Mouse (Mus musculus) CH12.LX (cell line): ENCODE results near the gene Olfr485. TPM values are rescaled to one million over a fixed set of nuclear protein-coding genes. Genes with fewer than 3 reads are reported as not detected.

Experiments
- DNase-seq: peaks from one replicate; pipeline ENCODE4 v3.0.0-alpha.2; 2013; ENCODE audit errors: extremely low read depth
- H3K27ac ChIP-seq: 2 replicates; pipeline ENCODE4 v1.5.1; 2012; ENCODE audit warnings: low read depth, mild to moderate bottlenecking, control low read depth, moderate library complexity; ENCODE audit not compliant: insufficient read depth
- H3K27me3 ChIP-seq: replicated peaks from 2 replicates; pipeline ENCODE3; 2012; ENCODE audit warnings: inconsistent platforms
- H3K36me3 ChIP-seq, 2 experiments: replicated peaks in 1 of 2; 2 replicates each; pipeline versions ENCODE3 to v1.6.1; 2012; ENCODE audit warnings: inconsistent platforms in 1 of 2, low read length in 1 of 2, mild to moderate bottlenecking in 1 of 2, mixed read lengths in 1 of 2, moderate library complexity in 1 of 2; ENCODE audit not compliant: control insufficient read depth in 1 of 2, insufficient read depth in 1 of 2
- H3K4me1 ChIP-seq, 2 experiments: 2 replicates each; pipeline ENCODE4 v1.6.1; 2012; ENCODE audit warnings: inconsistent platforms in 1 of 2, moderate library complexity in 1 of 2; ENCODE audit not compliant: insufficient read depth in 2 of 2, control insufficient read depth in 1 of 2
- H3K4me2 ChIP-seq: 2 replicates; pipeline ENCODE4 v1.6.1; 2012; ENCODE audit warnings: low read depth, mild to moderate bottlenecking, control low read depth; ENCODE audit not compliant: poor library complexity, insufficient read depth, severe bottlenecking
- H3K4me3 ChIP-seq, 3 experiments: fragments of 150-350 bp in 1 of 3; sonication (generic) in 1 of 3; replicated peaks in 1 of 3; 2 replicates each; pipeline versions ENCODE3 to v1.5.1; 2011 to 2012; ENCODE audit warnings: low read depth in 2 of 3, low read length in 2 of 3, mild to moderate bottlenecking in 2 of 3, moderate library complexity in 2 of 3, control low read depth in 1 of 3, improper control_type of control experiment in 1 of 3, inconsistent platforms in 1 of 3, mixed read lengths in 1 of 3; ENCODE audit not compliant: poor library complexity in 1 of 3
- H3K79me2 ChIP-seq: replicated peaks from 2 replicates; pipeline ENCODE4 v1.6.1; 2012; ENCODE audit warnings: mild to moderate bottlenecking, moderate library complexity; ENCODE audit not compliant: control insufficient read depth, poor library complexity, insufficient read depth, severe bottlenecking; ENCODE audit errors: extremely low read depth
- H3K9ac ChIP-seq: 2 replicates; pipeline ENCODE4 v1.6.1; 2012; ENCODE audit warnings: low read depth, mild to moderate bottlenecking, control low read depth, moderate library complexity; ENCODE audit not compliant: insufficient read depth
- H3K9me3 ChIP-seq: replicated peaks from 2 replicates; pipeline ENCODE3; 2012; ENCODE audit warnings: low read length, inconsistent platforms, mixed read lengths
- BHLHE40 ChIP-seq: IDR thresholded peaks from 2 replicates; pipeline ENCODE4 v1.6.1; 2011; ENCODE audit warnings: mild to moderate bottlenecking, low read depth, low read length, improper control_type of control experiment
- CTCF ChIP-seq, 2 experiments: IDR thresholded peaks in 1 of 2; conservative IDR thresholded peaks in 1 of 2; 2 replicates each; pipeline ENCODE4 v1.5.1; 2011 to 2012; ENCODE audit warnings: low read depth in 2 of 2, low read length in 2 of 2, improper control_type of control experiment in 1 of 2, inconsistent platforms in 1 of 2, mild to moderate bottlenecking in 1 of 2, moderate library complexity in 1 of 2
- E2F4 ChIP-seq: IDR thresholded peaks from 2 replicates; pipeline ENCODE4 v1.6.1; 2011; ENCODE audit warnings: low read depth, low read length, improper control_type of control experiment; ENCODE audit not compliant: insufficient replicate concordance
- ELF1 ChIP-seq: IDR thresholded peaks from 2 replicates; pipeline ENCODE4 v1.6.1; 2014; ENCODE audit warnings: low read depth, mild to moderate bottlenecking, inconsistent platforms, low read length, improper control_type of control experiment
- EP300 ChIP-seq: IDR thresholded peaks from 2 replicates; pipeline ENCODE4 v1.6.1; 2011; ENCODE audit warnings: low read length, improper control_type of control experiment
- JUN ChIP-seq: IDR thresholded peaks from 2 replicates; pipeline ENCODE4 v1.6.1; 2011; ENCODE audit warnings: low read depth, mild to moderate bottlenecking, low read length, improper control_type of control experiment, moderate library complexity; ENCODE audit not compliant: insufficient read depth
- JUND ChIP-seq: conservative IDR thresholded peaks from 2 replicates; pipeline ENCODE4 v1.6.1; 2011; ENCODE audit warnings: low read depth, low read length, improper control_type of control experiment
- KAT2A ChIP-seq: IDR thresholded peaks from 2 replicates; pipeline ENCODE4 v1.6.1; 2012; ENCODE audit warnings: low read length, improper control_type of control experiment, inconsistent platforms; ENCODE audit not compliant: insufficient replicate concordance
- MAFK ChIP-seq: IDR thresholded peaks from 2 replicates; pipeline ENCODE4 v1.6.1; 2011; ENCODE audit warnings: low read length, improper control_type of control experiment; ENCODE audit not compliant: insufficient replicate concordance
- MAX ChIP-seq: IDR thresholded peaks from 2 replicates; pipeline ENCODE4 v1.6.1; 2011; ENCODE audit warnings: low read length, improper control_type of control experiment
- MAZ ChIP-seq: IDR thresholded peaks from 2 replicates; pipeline ENCODE4 v1.6.1; 2012; ENCODE audit warnings: low read depth, mild to moderate bottlenecking, inconsistent platforms, low read length, improper control_type of control experiment, moderate library complexity
- MEF2A ChIP-seq: IDR thresholded peaks from 2 replicates; pipeline ENCODE4 v1.6.1; 2014; ENCODE audit warnings: low read depth, mild to moderate bottlenecking, inconsistent platforms, low read length, improper control_type of control experiment, borderline replicate concordance
- NRF1 ChIP-seq: IDR thresholded peaks from 2 replicates; pipeline ENCODE4 v1.6.1; 2014; ENCODE audit warnings: low read depth, mild to moderate bottlenecking, inconsistent platforms, low read length, improper control_type of control experiment, moderate library complexity
- POLR2A ChIP-seq: IDR thresholded peaks from 2 replicates; pipeline ENCODE4 v1.6.1; 2011; ENCODE audit warnings: low read depth, mild to moderate bottlenecking, improper control_type of control experiment, low read length
- RCOR1 ChIP-seq: conservative IDR thresholded peaks from 2 replicates; pipeline ENCODE4 v1.6.1; 2012; ENCODE audit warnings: low read depth, mild to moderate bottlenecking, inconsistent platforms, low read length, improper control_type of control experiment
- SIN3A ChIP-seq: IDR thresholded peaks from 2 replicates; pipeline ENCODE4 v1.6.1; 2012; ENCODE audit warnings: low read length, improper control_type of control experiment, inconsistent platforms
- TCF12 ChIP-seq: IDR thresholded peaks from 2 replicates; pipeline ENCODE4 v1.6.1; 2014; ENCODE audit warnings: low read depth, mild to moderate bottlenecking, inconsistent platforms, low read length, improper control_type of control experiment
- UBTF ChIP-seq: IDR thresholded peaks from 2 replicates; pipeline ENCODE4 v1.6.1; 2012; ENCODE audit warnings: low read depth, mild to moderate bottlenecking, inconsistent platforms, low read length, improper control_type of control experiment, moderate library complexity
- USF1 ChIP-seq: IDR thresholded peaks from 2 replicates; pipeline ENCODE4 v1.6.1; 2014; ENCODE audit warnings: low read depth, mild to moderate bottlenecking, inconsistent platforms, low read length, improper control_type of control experiment
- USF2 ChIP-seq: conservative IDR thresholded peaks from 2 replicates; pipeline ENCODE4 v1.6.1; 2011; ENCODE audit warnings: low read depth, low read length, improper control_type of control experiment
- ZC3H11A ChIP-seq: IDR thresholded peaks from 2 replicates; pipeline ENCODE4 v1.6.1; 2012; ENCODE audit warnings: low read depth, mild to moderate bottlenecking, inconsistent platforms, low read length, improper control_type of control experiment
- ZKSCAN1 ChIP-seq: IDR thresholded peaks from 2 replicates; pipeline ENCODE4 v1.6.1; 2012; ENCODE audit warnings: low read depth, inconsistent platforms, low read length, improper control_type of control experiment, borderline replicate concordance
- ZMIZ1 ChIP-seq: IDR thresholded peaks from 2 replicates; pipeline ENCODE4 v1.6.1; 2012; ENCODE audit warnings: low read depth, mild to moderate bottlenecking, inconsistent platforms, low read length, improper control_type of control experiment
- ZNF384 ChIP-seq: IDR thresholded peaks from 2 replicates; pipeline ENCODE4 v1.6.1; 2012; ENCODE audit warnings: low read depth, low read length, improper control_type of control experiment, inconsistent platforms
- dilution Hi-C: fragments of 300-500 bp; cut with MboI; formaldehyde crosslinking; loops from 2 replicates; pipeline ENCODE4 v1.14.3; 2020; ENCODE audit warnings: low sequenced_read_pairs; ENCODE audit not compliant: extremely low pct_unique_long_range_greater_than_20kb, extremely low pct_ligation_motif_present
- in situ Hi-C: fragments of 300-500 bp; cut with MboI; formaldehyde crosslinking; loops from 3 replicates; pipeline ENCODE4 v1.14.3; 2019; ENCODE audit warnings: low sequenced_read_pairs, low pct_ligation_motif_present, low pct_unique_long_range_greater_than_20kb, mixed read lengths
- polyA plus RNA-seq: library from polyadenylated mRNA; unstranded; fragments of >175 nt; gene quantifications from 2 replicates; pipeline ENCODE4 v1.2.1, GENCODE M21; 2012; ENCODE audit warnings: low read depth; ENCODE audit not compliant: insufficient read length
- total RNA-seq, 2 experiments: library from RNA; depleted of rRNA; stranded (reverse); fragments of 300-350 nt in 1 of 2; fragments of >200 nt in 1 of 2; gene quantifications; 2 replicates each; pipeline ENCODE4 v1.2.3; 2012 to 2014

Olfr485 gene
- total and polyA plus RNA-seq, 3 experiments = not detected

- no peaks in the 10 kb centered on the region for H3K79me2 ChIP-seq
- H3K9me3 ChIP-seq = no peaks in the 10 kb centered on the region
- in situ Hi-C loops (no loop called here), dilution Hi-C loops (no loop called here)
- H3K27me3 ChIP-seq = peaks cover 23% of the 10 kb centered on the region
- no peaks in the 10 kb centered on the region for H3K4me1 ChIP-seq
- TF ChIP-seq ELF1 (no peak), MAFK (no peak), JUN (no peak), TCF12 (no peak), RCOR1 (no peak), SIN3A (no peak), MEF2A (no peak), ZMIZ1 (no peak), ZKSCAN1 (no peak), MAX (no peak), CTCF (conservative IDR thresholded peaks at IDR 0.05 in 1 of 2, IDR thresholded peaks at IDR 0.05 in 1 of 2; ENCODE audit: low read depth in 2 of 2, low read length in 2 of 2) (no peak), MAZ (no peak), ZC3H11A (no peak), UBTF (no peak), ZNF384 (no peak)
- H3K27ac ChIP-seq = no peak overlapping the region
- H3K4me2 ChIP-seq = no peak overlapping the region
- DNase-seq = no peak
- H3K36me3 ChIP-seq = no peaks in the 10 kb centered on the region
- H3K9ac ChIP-seq = no peak overlapping the region
- no peak overlapping the region for H3K4me3 ChIP-seq
Measured at GRCm38 (mm10) chr7:108121416-108121815, 38.3 kb downstream of the Olfr485 start.

GRCm38 (mm10) chr7:108120681-108121080, 39.0 kb downstream of the Olfr485 start:
- Histone ChIP-seq H3K4me3 (no peak overlapping the region), H3K79me2 (no peaks in the 10 kb centered on the region), H3K4me1 (no peaks in the 10 kb centered on the region), H3K27ac (no peak overlapping the region), H3K36me3 (no peaks in the 10 kb centered on the region), H3K4me2 (no peak overlapping the region), H3K27me3 (peaks cover 23% of the 10 kb centered on the region), H3K9me3 (no peaks in the 10 kb centered on the region), H3K9ac (no peak overlapping the region)
- no peak for DNase-seq
- dilution Hi-C loops (no loop called here), in situ Hi-C loops (no loop called here)
- no peak for TF ChIP-seq POLR2A
- TF ChIP-seq NRF1 = no peak
- no peak for TF ChIP-seq JUN
- TF ChIP-seq JUND = no peak
- TF ChIP-seq KAT2A = no peak
- TF ChIP-seq BHLHE40 = no peak
- TF ChIP-seq MAZ = no peak
- TF ChIP-seq ZC3H11A = no peak
- no peak for TF ChIP-seq E2F4
- TF ChIP-seq EP300 = no peak
- no peak for TF ChIP-seq ZNF384
- no peak for TF ChIP-seq USF2
- no peak for TF ChIP-seq USF1
- TF ChIP-seq ZMIZ1 = no peak

Other genes with a start within 250 kb of the Olfr485 start
- not detected in 2 replicates for gene Olfr473, start 229.4 kb downstream of the Olfr485 start, total RNA-seq (2012; rRNA removed)
- not detected in 2 replicates for gene Olfr473, start 229.4 kb downstream of the Olfr485 start, total RNA-seq (2014; rRNA removed)
- not detected in 2 replicates for gene Olfr473, start 229.4 kb downstream of the Olfr485 start, polyA plus RNA-seq
- gene Olfr474, start 205.2 kb downstream of the Olfr485 start, total RNA-seq (2012; rRNA removed) = not detected in 2 replicates
- not detected in 2 replicates for gene Olfr474, start 205.2 kb downstream of the Olfr485 start, total RNA-seq (2014; rRNA removed)
- not detected in 2 replicates for gene Olfr474, start 205.2 kb downstream of the Olfr485 start, polyA plus RNA-seq
- gene Olfr476, start 195.1 kb downstream of the Olfr485 start, total RNA-seq (2012; rRNA removed) = not detected in 2 replicates
- gene Olfr476, start 195.1 kb downstream of the Olfr485 start, total RNA-seq (2014; rRNA removed) = not detected in 2 replicates
- gene Olfr476, start 195.1 kb downstream of the Olfr485 start, polyA plus RNA-seq = not detected in 2 replicates
- not detected in 2 replicates for gene Olfr477, start 173.2 kb downstream of the Olfr485 start, total RNA-seq (2012; rRNA removed)
- gene Olfr477, start 173.2 kb downstream of the Olfr485 start, total RNA-seq (2014; rRNA removed) = not detected in 2 replicates
- gene Olfr477, start 173.2 kb downstream of the Olfr485 start, polyA plus RNA-seq = not detected in 2 replicates
- not detected in 2 replicates for gene Olfr478, start 125.9 kb downstream of the Olfr485 start, total RNA-seq (2012; rRNA removed)
- not detected in 2 replicates for gene Olfr478, start 125.9 kb downstream of the Olfr485 start, total RNA-seq (2014; rRNA removed)
- not detected in 2 replicates for gene Olfr478, start 125.9 kb downstream of the Olfr485 start, polyA plus RNA-seq
- gene Olfr479, start 109.2 kb downstream of the Olfr485 start, total RNA-seq (2012; rRNA removed) = not detected in 2 replicates
- gene Olfr479, start 109.2 kb downstream of the Olfr485 start, total RNA-seq (2014; rRNA removed) = not detected in 2 replicates
- gene Olfr479, start 109.2 kb downstream of the Olfr485 start, polyA plus RNA-seq = not detected in 2 replicates
- gene Olfr480, start 92.5 kb downstream of the Olfr485 start, total RNA-seq (2012; rRNA removed) = not detected in 2 replicates
- gene Olfr480, start 92.5 kb downstream of the Olfr485 start, total RNA-seq (2014; rRNA removed) = not detected in 2 replicates
- not detected in 2 replicates for gene Olfr480, start 92.5 kb downstream of the Olfr485 start, polyA plus RNA-seq
- not detected in 2 replicates for gene Olfr481, start 80.0 kb downstream of the Olfr485 start, total RNA-seq (2012; rRNA removed)
- gene Olfr481, start 80.0 kb downstream of the Olfr485 start, total RNA-seq (2014; rRNA removed) = not detected in 2 replicates
- not detected in 2 replicates for gene Olfr481, start 80.0 kb downstream of the Olfr485 start, polyA plus RNA-seq
- gene Olfr482, start 62.3 kb downstream of the Olfr485 start, total RNA-seq (2012; rRNA removed) = not detected in 2 replicates
- gene Olfr482, start 62.3 kb downstream of the Olfr485 start, total RNA-seq (2014; rRNA removed) = 0.50 and 0.59 TPM in 2 replicates
- not detected in 2 replicates for gene Olfr482, start 62.3 kb downstream of the Olfr485 start, polyA plus RNA-seq
- not detected in 2 replicates for gene Olfr483, start 59.0 kb downstream of the Olfr485 start, total RNA-seq (2012; rRNA removed)
- not detected in 2 replicates for gene Olfr483, start 59.0 kb downstream of the Olfr485 start, total RNA-seq (2014; rRNA removed)
- not detected in 2 replicates for gene Olfr483, start 59.0 kb downstream of the Olfr485 start, polyA plus RNA-seq
- gene Olfr484, start 32.4 kb downstream of the Olfr485 start, total RNA-seq (2012; rRNA removed) = not detected in 2 replicates
- not detected in 2 replicates for gene Olfr484, start 32.4 kb downstream of the Olfr485 start, total RNA-seq (2014; rRNA removed)
- gene Olfr484, start 32.4 kb downstream of the Olfr485 start, polyA plus RNA-seq = not detected in 2 replicates
- gene Olfr486, start 12.9 kb upstream of the Olfr485 start, total RNA-seq (2012; rRNA removed) = not detected in 2 replicates
- gene Olfr486, start 12.9 kb upstream of the Olfr485 start, total RNA-seq (2014; rRNA removed) = not detected in 2 replicates
- gene Olfr486, start 12.9 kb upstream of the Olfr485 start, polyA plus RNA-seq = not detected in 2 replicates
- gene Olfr487, start 54.8 kb upstream of the Olfr485 start, total RNA-seq (2012; rRNA removed) = not detected in 2 replicates
- not detected in 2 replicates for gene Olfr487, start 54.8 kb upstream of the Olfr485 start, total RNA-seq (2014; rRNA removed)
- gene Olfr487, start 54.8 kb upstream of the Olfr485 start, polyA plus RNA-seq = not detected in 2 replicates
- not detected in 2 replicates for gene Olfr488, start 98.5 kb upstream of the Olfr485 start, total RNA-seq (2012; rRNA removed)
- gene Olfr488, start 98.5 kb upstream of the Olfr485 start, total RNA-seq (2014; rRNA removed) = not detected in 2 replicates
- gene Olfr488, start 98.5 kb upstream of the Olfr485 start, polyA plus RNA-seq = not detected in 2 replicates
- not detected in 2 replicates for gene Olfr490, start 129.1 kb upstream of the Olfr485 start, total RNA-seq (2012; rRNA removed)
- gene Olfr490, start 129.1 kb upstream of the Olfr485 start, total RNA-seq (2014; rRNA removed) = not detected in 2 replicates
- not detected in 2 replicates for gene Olfr490, start 129.1 kb upstream of the Olfr485 start, polyA plus RNA-seq
- gene Olfr491, start 153.6 kb upstream of the Olfr485 start, total RNA-seq (2012; rRNA removed) = not detected in 2 replicates
- not detected in 2 replicates for gene Olfr491, start 153.6 kb upstream of the Olfr485 start, total RNA-seq (2014; rRNA removed)
- gene Olfr491, start 153.6 kb upstream of the Olfr485 start, polyA plus RNA-seq = not detected in 2 replicates
- not detected in 2 replicates for gene Olfr492, start 163.8 kb upstream of the Olfr485 start, total RNA-seq (2012; rRNA removed)
- not detected in 2 replicates for gene Olfr492, start 163.8 kb upstream of the Olfr485 start, total RNA-seq (2014; rRNA removed)
- not detected in 2 replicates for gene Olfr492, start 163.8 kb upstream of the Olfr485 start, polyA plus RNA-seq
- not detected in 2 replicates for gene Olfr493, start 187.1 kb upstream of the Olfr485 start, total RNA-seq (2012; rRNA removed)
- not detected in 2 replicates for gene Olfr493, start 187.1 kb upstream of the Olfr485 start, total RNA-seq (2014; rRNA removed)
- gene Olfr493, start 187.1 kb upstream of the Olfr485 start, polyA plus RNA-seq = not detected in 2 replicates
- not detected in 2 replicates for gene Olfr494, start 205.5 kb upstream of the Olfr485 start, total RNA-seq (2012; rRNA removed)
- not detected in 2 replicates for gene Olfr494, start 205.5 kb upstream of the Olfr485 start, total RNA-seq (2014; rRNA removed)
- not detected in 2 replicates for gene Olfr494, start 205.5 kb upstream of the Olfr485 start, polyA plus RNA-seq
- gene Olfr495, start 233.3 kb upstream of the Olfr485 start, total RNA-seq (2012; rRNA removed) = not detected in 2 replicates
- gene Olfr495, start 233.3 kb upstream of the Olfr485 start, total RNA-seq (2014; rRNA removed) = not detected in 2 replicates
- gene Olfr495, start 233.3 kb upstream of the Olfr485 start, polyA plus RNA-seq = not detected in 2 replicates